Mouse (Mus musculus) bone marrow, adult 2 months (tissue): Measurements from ENCODE around the gene Cisd2. TPM values are rescaled to one million over a fixed set of nuclear protein-coding genes. Genes with fewer than 3 reads are reported as not detected.

ENCODE experiments used
- H3K27ac ChIP-seq: fragments of 200-500 bp; 2 replicates; pipeline ENCODE4 v1.5.1; 2012; ENCODE audit warnings: low read depth, mild to moderate bottlenecking, control low read depth, inconsistent platforms, low read length; ENCODE audit not compliant: control insufficient read depth, poor library complexity, insufficient read depth
- H3K4me1 ChIP-seq: fragments of 200-500 bp; 2 replicates; pipeline ENCODE4 v1.6.1; 2011; ENCODE audit warnings: low read length; ENCODE audit not compliant: control insufficient read depth, insufficient read depth
- H3K4me3 ChIP-seq: fragments of 200-500 bp; replicated peaks from 2 replicates; pipeline ENCODE3; 2011; ENCODE audit warnings: mild to moderate bottlenecking, low read depth, low read length, control low read depth; ENCODE audit not compliant: control insufficient read depth
- CTCF ChIP-seq: fragments of 200-500 bp; IDR thresholded peaks from 2 replicates; pipeline ENCODE4 v1.5.1; 2011; ENCODE audit warnings: low read length, control low read depth; ENCODE audit not compliant: control insufficient read depth, insufficient read depth
- POLR2A ChIP-seq: fragments of 200-500 bp; IDR thresholded peaks from 2 replicates; pipeline ENCODE4 v1.6.1; 2011; ENCODE audit warnings: low read depth, mild to moderate bottlenecking, control low read depth, low read length, borderline replicate concordance; ENCODE audit not compliant: control insufficient read depth
- WGBS: fragments of 180-500 bp; shearing (Covaris S2); methylation state at CpG from one replicate; pipeline ENCODE4 v1.1.7; 2018; 5-methylcytosine and 5-hydroxymethylcytosine counted together
- polyA plus RNA-seq: library from polyadenylated mRNA; stranded (reverse); fragments of >200 nt; gene quantifications from 2 replicates; pipeline ENCODE4 v1.2.4, GENCODE M21; 2011; ENCODE audit warnings: low replicate concordance; ENCODE audit not compliant: missing spikeins, insufficient read depth, insufficient read length

The Cisd2 gene
- polyA plus RNA-seq = 15.7 and 17.0 TPM in 2 replicates

GRCm38 (mm10) chr3:135423608-135424212, at the start of gene Cisd2:
Gene Cisd2, minus strand, starts transcription at chr3:135423925.
- TF ChIP-seq CTCF = no peak
- TF ChIP-seq POLR2A = no peak
- WGBS = 1% methylated on average over 8 of the region's 8 CpGs
- peak within 1 kb of the TSS; percentile 72 for H3K4me3 ChIP-seq
- no peaks in the 10 kb centered on the region; the same call in 1 of the 2 replicates for H3K4me1 ChIP-seq
- peak within 1 kb of the TSS; percentile 97 for H3K27ac ChIP-seq

GRCm38 (mm10) chr3:135470823-135471222, 47.1 kb upstream of the Cisd2 start:
- no peak overlapping the region for H3K4me3 ChIP-seq
- no peak overlapping the region for H3K27ac ChIP-seq
- H3K4me1 ChIP-seq = no peaks in the 10 kb centered on the region; the same call in 1 of the 2 replicates
- TF ChIP-seq POLR2A (no peak), CTCF (no peak)
- 6% methylated on average over 1 of the region's 1 CpGs for WGBS

- TF ChIP-seq CTCF (no peak), POLR2A (no peak)
- no peak overlapping the region for H3K4me3 ChIP-seq
- H3K27ac ChIP-seq = no peak overlapping the region
- no peaks in the 10 kb centered on the region; the same call in 1 of the 2 replicates for H3K4me1 ChIP-seq
- 31% methylated on average over 4 of the region's 4 CpGs for WGBS
Measured at GRCm38 (mm10) chr3:135469974-135470373, 46.2 kb upstream of the Cisd2 start.

- TF ChIP-seq POLR2A (no peak), CTCF (no peak)
- no peaks in the 10 kb centered on the region; the same call in 1 of the 2 replicates for H3K4me1 ChIP-seq
- no peak overlapping the region for H3K4me3 ChIP-seq
- no peak overlapping the region for H3K27ac ChIP-seq
- 61% methylated on average over 3 of the region's 3 CpGs for WGBS
Measured at GRCm38 (mm10) chr3:135469146-135469545, 45.4 kb upstream of the Cisd2 start.

- TF ChIP-seq POLR2A (no peak), CTCF (no peak)
- H3K27ac ChIP-seq = no peak overlapping the region
- no peaks in the 10 kb centered on the region; the same call in 1 of the 2 replicates for H3K4me1 ChIP-seq
- H3K4me3 ChIP-seq = no peak overlapping the region
- 91% methylated on average over 1 of the region's 1 CpGs for WGBS
Measured at GRCm38 (mm10) chr3:135468402-135468801, 44.7 kb upstream of the Cisd2 start.

DNA sequence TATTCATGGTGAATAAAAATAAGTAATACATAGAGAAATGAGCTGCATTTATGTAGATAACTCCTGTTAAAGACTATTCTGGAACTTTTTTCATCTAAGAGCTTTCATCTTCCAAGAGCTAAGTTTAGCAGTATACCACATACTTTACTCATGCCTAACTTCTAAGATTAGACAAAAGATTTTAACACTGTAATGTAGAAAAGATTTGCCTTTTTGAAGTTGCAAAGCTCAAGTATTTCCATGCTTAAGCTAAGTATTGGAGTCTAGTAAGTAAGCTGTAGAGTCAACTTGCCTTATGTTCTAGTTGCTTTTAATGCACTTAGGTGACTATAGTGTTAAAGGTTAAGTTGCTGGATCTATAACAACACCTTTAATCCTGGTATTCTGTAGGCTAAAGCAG, 35.3 kb upstream of the Cisd2 start:
- Histone ChIP-seq H3K4me3 (no peak overlapping the region), H3K27ac (no peak overlapping the region), H3K4me1 (no peaks in the 10 kb centered on the region)
- no peak for TF ChIP-seq CTCF
- no peak for TF ChIP-seq POLR2A

GRCm38 (mm10) chr3:135444930-135445329, 21.2 kb upstream of the Cisd2 start:
- H3K4me1 ChIP-seq = no peaks in the 10 kb centered on the region
- TF ChIP-seq POLR2A (no peak), CTCF (no peak)
- H3K27ac ChIP-seq = no peak overlapping the region
- no peak overlapping the region for H3K4me3 ChIP-seq

- TF ChIP-seq POLR2A = no peak
- TF ChIP-seq CTCF = no peak
- Histone ChIP-seq H3K4me3 (peak overlapping the region; percentile 90), H3K4me1 (no peaks in the 10 kb centered on the region), H3K27ac (no peak overlapping the region)
- 20% methylated on average over 10 of the region's 10 CpGs for WGBS
Measured at GRCm38 (mm10) chr3:135440621-135441020, 16.9 kb upstream of the Cisd2 start.
